Mouse (Mus musculus): Measurements from ENCODE around the gene Sync. TPM values are rescaled to one million over a fixed set of nuclear protein-coding genes. Genes with fewer than 3 reads are reported as not detected.

Sync gene
- polyA plus RNA-seq, 1 experiment from 2014 or later: 0.18 TPM

- H3K27me3 ChIP-seq: peaks cover 11% of the 10 kb centered on the region
- H3K4me2 ChIP-seq: no peak overlapping the region
- no peaks in the 10 kb centered on the region for H3K36me3 ChIP-seq (ENCODE audit: poor library complexity, severe bottlenecking)
- no peak overlapping the region for H3K9ac ChIP-seq
- no peak overlapping the region for H3K27ac ChIP-seq
- no peak for ATAC-seq
- no peak overlapping the region for H3K4me3 ChIP-seq
- 0 out of 2 replicates have a peak, but pooled peaks cover under 1% of the 10 kb centered on the region for H3K4me1 ChIP-seq
- no peaks in the 10 kb centered on the region for H3K9me3 ChIP-seq (replicated peaks)
- WGBS: 73% methylated on average over 7 of the region's 7 CpGs
These were observed 5.4 kb downstream of the Sync start for GRCm38 (mm10) chr4:129292831-129293230.

- H3K9me3 ChIP-seq (replicated peaks): no peaks in the 10 kb centered on the region
- H3K4me3 ChIP-seq: no peak overlapping the region
- no peak for ATAC-seq
- no peak overlapping the region for H3K27ac ChIP-seq
- 0 out of 2 replicates have a peak, but pooled peaks cover 5% of the 10 kb centered on the region for H3K27me3 ChIP-seq
- H3K36me3 ChIP-seq (ENCODE audit: poor library complexity, severe bottlenecking): no peaks in the 10 kb centered on the region
- no peak overlapping the region for H3K4me2 ChIP-seq
- 36% methylated on average over 16 of the region's 16 CpGs for WGBS
- H3K4me1 ChIP-seq: peaks cover 9% of the 10 kb centered on the region
- H3K9ac ChIP-seq: no peak overlapping the region
These were observed 6.3 kb downstream of the Sync start for GRCm38 (mm10) chr4:129293702-129294101.

GRCm38 (mm10) chr4:129295188-129295587 is 7.8 kb downstream of the Sync start:
- 0 out of 2 replicates have a peak, but pooled peaks cover 5% of the 10 kb centered on the region for H3K27me3 ChIP-seq

DNA sequence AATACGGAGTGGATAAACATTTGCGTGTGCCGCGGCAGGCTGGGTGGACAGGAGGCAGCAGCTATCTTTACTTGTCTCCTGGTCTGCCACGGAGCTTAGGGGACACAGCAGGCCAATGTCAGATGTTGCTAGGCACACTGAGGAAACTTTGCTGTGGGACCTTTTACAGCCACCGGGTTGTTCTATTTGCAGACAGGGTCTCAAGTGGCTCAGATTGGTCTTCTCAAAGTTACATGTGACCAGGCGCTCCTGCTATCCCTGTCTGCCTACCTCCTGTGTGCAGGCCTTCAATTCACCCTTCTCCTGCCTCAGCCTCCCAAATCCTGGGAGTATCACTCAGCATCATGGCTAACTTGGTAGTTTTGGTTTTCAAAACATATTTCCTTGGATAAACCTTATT is 8.6 kb downstream of the Sync start:
- 91% methylated on average over 7 of the region's 7 CpGs for WGBS
- peaks cover 16% of the 10 kb centered on the region for H3K4me1 ChIP-seq
- H3K36me3 ChIP-seq (ENCODE audit: poor library complexity, severe bottlenecking): no peaks in the 10 kb centered on the region
- H3K27me3 ChIP-seq: 0 out of 2 replicates have a peak, but pooled peaks cover 5% of the 10 kb centered on the region
- no peak overlapping the region for H3K4me3 ChIP-seq
- H3K9ac ChIP-seq: no peak overlapping the region
- no peak overlapping the region for H3K27ac ChIP-seq
- no peak overlapping the region for H3K4me2 ChIP-seq
- 0 out of 2 replicates have a peak, but pooled peaks cover 4% of the 10 kb centered on the region for H3K9me3 ChIP-seq (replicated peaks)
- ATAC-seq: no peak

More at GRCm38 (mm10) chr4:129295188-129295587, 7.8 kb downstream of the Sync start:
- H3K4me2 ChIP-seq: no peak overlapping the region
- WGBS: 95% methylated on average over 2 of the region's 2 CpGs
- ATAC-seq: no peak
- H3K4me1 ChIP-seq: peaks cover 16% of the 10 kb centered on the region
- no peak overlapping the region for H3K4me3 ChIP-seq
- H3K9me3 ChIP-seq (replicated peaks): no peaks in the 10 kb centered on the region
- H3K27ac ChIP-seq: no peak overlapping the region
- no peak overlapping the region for H3K9ac ChIP-seq
- no peaks in the 10 kb centered on the region for H3K36me3 ChIP-seq (ENCODE audit: poor library complexity, severe bottlenecking)

DNA sequence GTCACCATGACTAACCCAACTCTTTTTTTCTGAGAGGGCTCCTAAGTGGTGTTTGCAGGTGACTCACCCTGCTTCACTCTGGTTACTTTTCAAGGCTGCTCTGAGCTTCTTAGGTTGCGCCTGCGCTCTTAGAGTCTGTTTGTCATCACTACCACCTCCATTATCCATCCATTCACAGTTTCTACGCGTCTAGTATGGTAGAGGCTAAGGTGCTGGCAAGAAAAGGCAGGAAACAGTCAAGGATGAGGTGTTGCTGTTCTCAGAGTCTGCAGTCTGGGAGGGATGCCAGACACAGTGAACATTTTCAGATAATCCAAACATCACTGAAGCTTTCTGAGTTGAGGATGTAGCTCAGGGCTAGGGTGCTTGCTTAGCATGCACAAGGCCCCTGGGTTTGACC is 10.3 kb downstream of the Sync start:
- ATAC-seq: no peak
- H3K36me3 ChIP-seq (ENCODE audit: poor library complexity, severe bottlenecking): no peaks in the 10 kb centered on the region
- no peak overlapping the region for H3K9ac ChIP-seq
- H3K4me2 ChIP-seq: no peak overlapping the region
- WGBS: 90% methylated on average over 4 of the region's 4 CpGs
- H3K4me1 ChIP-seq: peaks cover 16% of the 10 kb centered on the region
- H3K9me3 ChIP-seq (replicated peaks): 0 out of 2 replicates have a peak, but pooled peaks cover 4% of the 10 kb centered on the region
- 0 out of 2 replicates have a peak, but pooled peaks cover 5% of the 10 kb centered on the region for H3K27me3 ChIP-seq
- no peak overlapping the region for H3K27ac ChIP-seq
- H3K4me3 ChIP-seq: no peak overlapping the region

DNA sequence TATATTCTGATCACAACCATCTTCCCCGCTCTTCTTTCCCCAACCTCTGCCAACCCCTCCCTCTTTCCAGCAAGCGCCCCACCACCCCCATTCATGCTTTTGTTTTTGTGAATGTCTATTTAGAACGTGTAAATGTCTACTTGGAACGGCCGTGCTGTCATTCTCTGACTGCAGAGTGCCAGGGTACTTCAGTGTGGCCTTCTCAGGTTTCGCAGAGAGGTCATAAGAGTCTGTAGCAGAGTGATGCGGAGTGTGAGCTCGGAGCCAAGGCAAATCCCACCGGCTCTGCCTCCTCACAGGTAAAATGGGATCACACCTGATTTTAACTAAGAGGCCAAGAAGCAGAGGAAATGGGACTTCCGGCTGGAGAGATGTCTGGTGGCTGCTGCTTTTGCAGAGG is 11.7 kb downstream of the Sync start:
- no peak for ATAC-seq
- 0 out of 2 replicates have a peak, but pooled peaks cover 4% of the 10 kb centered on the region for H3K9me3 ChIP-seq (replicated peaks)
- H3K4me3 ChIP-seq: no peak overlapping the region
- no peak overlapping the region for H3K27ac ChIP-seq
- no peaks in the 10 kb centered on the region for H3K36me3 ChIP-seq (ENCODE audit: poor library complexity, severe bottlenecking)
- H3K9ac ChIP-seq: no peak overlapping the region
- peaks cover 16% of the 10 kb centered on the region for H3K4me1 ChIP-seq
- 40% methylated on average over 10 of the region's 10 CpGs for WGBS
- no peak overlapping the region for H3K4me2 ChIP-seq
- no peaks in the 10 kb centered on the region for H3K27me3 ChIP-seq

DNA sequence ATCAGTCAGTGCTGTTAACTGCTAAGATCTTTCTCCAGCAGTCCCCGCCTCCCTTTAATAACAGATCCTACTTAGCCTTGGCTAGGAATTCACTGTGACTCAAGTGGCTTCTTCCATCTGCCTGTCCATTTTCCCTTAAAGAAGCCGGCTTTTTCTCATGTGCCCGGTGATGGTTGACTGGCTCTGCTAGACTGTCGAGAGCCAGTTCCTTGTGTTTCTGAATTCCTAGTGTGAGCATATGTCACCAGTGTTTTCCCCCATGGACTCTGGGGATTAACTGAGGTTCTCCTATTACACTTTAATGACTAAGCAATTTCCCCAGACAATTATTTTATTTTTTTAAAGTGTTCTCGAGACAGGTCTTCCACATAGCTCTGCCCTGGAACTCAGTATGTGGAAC is 16.0 kb downstream of the Sync start:
- WGBS: 78% methylated on average over 5 of the region's 5 CpGs

GRCm38 (mm10) chr4:129303816-129304215 is 16.4 kb downstream of the Sync start:
- peaks cover 33% of the 10 kb centered on the region for H3K36me3 ChIP-seq (ENCODE audit: poor library complexity, severe bottlenecking)
- H3K4me2 ChIP-seq: no peak overlapping the region
- H3K27ac ChIP-seq: no peak overlapping the region
- no peak overlapping the region for H3K9ac ChIP-seq
- 0 out of 2 replicates have a peak, but pooled peaks cover 4% of the 10 kb centered on the region for H3K9me3 ChIP-seq (replicated peaks)
- peaks cover 6% of the 10 kb centered on the region for H3K4me1 ChIP-seq
- WGBS: 92% methylated on average over 9 of the region's 9 CpGs
- no peak for ATAC-seq
- H3K4me3 ChIP-seq: no peak overlapping the region
- H3K27me3 ChIP-seq: no peaks in the 10 kb centered on the region

More for the DNA sequence above, 16.0 kb downstream of the Sync start:
- H3K27me3 ChIP-seq: no peaks in the 10 kb centered on the region
- H3K9ac ChIP-seq: no peak overlapping the region
- H3K36me3 ChIP-seq (ENCODE audit: poor library complexity, severe bottlenecking): peaks cover 29% of the 10 kb centered on the region
- H3K9me3 ChIP-seq (replicated peaks): 0 out of 2 replicates have a peak, but pooled peaks cover 4% of the 10 kb centered on the region
- H3K4me2 ChIP-seq: no peak overlapping the region
- no peak for ATAC-seq
- no peak overlapping the region for H3K4me3 ChIP-seq
- no peak overlapping the region for H3K27ac ChIP-seq
- peaks cover 10% of the 10 kb centered on the region for H3K4me1 ChIP-seq

DNA sequence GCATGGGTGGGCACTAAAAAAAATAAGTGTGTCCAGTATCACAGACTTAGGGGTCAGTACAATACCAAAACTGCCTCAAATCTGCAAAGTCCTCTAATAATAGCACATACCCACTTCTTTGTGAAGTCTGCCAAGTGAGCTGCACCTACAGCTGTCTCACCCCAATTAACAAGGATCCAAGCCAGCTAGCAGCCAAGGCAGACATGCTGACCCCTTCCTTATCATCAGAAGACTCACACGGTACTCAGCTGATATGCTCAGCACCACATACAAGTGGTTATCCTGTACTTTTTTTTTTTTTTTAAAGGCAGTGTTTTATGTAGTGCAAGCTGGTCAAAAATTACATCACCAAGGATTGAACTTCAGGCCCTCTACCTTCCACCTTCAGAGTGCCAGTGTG is 16.9 kb downstream of the Sync start:
- Histone ChIP-seq H3K9ac (no peak overlapping the region), H3K4me2 (no peak overlapping the region), H3K27me3 (no peaks in the 10 kb centered on the region), H3K27ac (no peak overlapping the region), H3K4me3 (no peak overlapping the region), H3K4me1 (peaks cover 1% of the 10 kb centered on the region; the same call in 1 of the 2 replicates), H3K36me3 (ENCODE audit: poor library complexity, severe bottlenecking) (peaks cover 38% of the 10 kb centered on the region), H3K9me3 (replicated peaks) (0 out of 2 replicates have a peak, but pooled peaks cover 4% of the 10 kb centered on the region)
- ATAC-seq: no peak
- 70% methylated on average over 1 of the region's 1 CpGs for WGBS

DNA sequence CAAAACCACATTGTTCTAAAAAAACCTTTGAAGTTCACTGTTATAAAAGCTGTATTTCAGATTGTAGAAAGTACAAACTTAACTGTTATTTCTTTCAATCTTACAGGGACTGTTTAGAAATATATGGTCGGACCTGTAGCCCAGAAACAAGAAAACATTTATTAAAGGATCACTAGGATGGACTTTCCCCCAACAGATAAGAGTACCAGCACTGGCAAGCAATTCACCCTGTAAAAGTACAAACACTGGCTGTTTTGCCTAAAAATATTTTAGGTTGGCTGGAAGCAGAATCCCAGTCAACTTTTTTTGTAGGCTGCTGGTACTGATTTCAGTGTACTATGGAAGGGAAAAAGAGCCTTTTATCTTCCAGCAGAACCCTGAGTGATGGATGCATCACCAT is 20.5 kb downstream of the Sync start:
- Histone ChIP-seq H3K9me3 (replicated peaks) (no peaks in the 10 kb centered on the region), H3K36me3 (ENCODE audit: poor library complexity, severe bottlenecking) (peaks cover 69% of the 10 kb centered on the region), H3K27me3 (no peaks in the 10 kb centered on the region), H3K4me3 (no peak overlapping the region), H3K4me2 (no peak overlapping the region), H3K4me1 (no peaks in the 10 kb centered on the region), H3K9ac (no peak overlapping the region), H3K27ac (no peak overlapping the region)
- WGBS: 96% methylated on average over 1 of the region's 1 CpGs
- no peak for ATAC-seq

DNA sequence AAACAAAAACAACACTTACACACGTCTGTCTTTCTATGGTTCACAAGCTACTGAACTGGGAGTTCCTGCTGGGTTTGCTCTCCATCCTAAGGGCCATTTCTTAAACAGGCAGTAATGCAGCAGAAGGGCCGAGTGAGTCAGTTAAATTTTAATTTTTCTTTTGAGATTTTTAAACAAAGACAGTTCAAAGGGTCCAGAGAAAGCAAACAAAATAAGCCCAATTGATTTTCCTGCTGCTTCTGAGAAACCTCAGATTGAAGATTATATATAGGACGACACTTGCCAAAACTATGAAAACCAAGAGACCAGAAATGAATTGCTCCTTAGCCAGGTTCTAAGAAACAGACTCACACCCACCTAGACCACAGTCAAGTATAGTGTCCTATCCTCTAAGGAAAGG is 26.5 kb downstream of the Sync start:
- ATAC-seq: no peak

GRCm38 (mm10) chr4:129320876-129321275 is 33.5 kb downstream of the Sync start:
- WGBS: 98% methylated on average over 1 of the region's 1 CpGs
- Histone ChIP-seq H3K36me3 (ENCODE audit: poor library complexity, severe bottlenecking) (peaks cover 85% of the 10 kb centered on the region), H3K27me3 (no peaks in the 10 kb centered on the region), H3K9ac (no peak overlapping the region), H3K4me2 (no peak overlapping the region), H3K4me1 (no peaks in the 10 kb centered on the region), H3K4me3 (no peak overlapping the region), H3K9me3 (replicated peaks) (no peaks in the 10 kb centered on the region), H3K27ac (no peak overlapping the region)
- no peak for ATAC-seq

More for the DNA sequence above, 26.5 kb downstream of the Sync start:
- Histone ChIP-seq H3K27me3 (no peaks in the 10 kb centered on the region), H3K36me3 (ENCODE audit: poor library complexity, severe bottlenecking) (peaks cover 92% of the 10 kb centered on the region), H3K4me1 (no peaks in the 10 kb centered on the region), H3K9me3 (replicated peaks) (no peaks in the 10 kb centered on the region), H3K4me2 (no peak overlapping the region), H3K4me3 (no peak overlapping the region), H3K9ac (no peak overlapping the region), H3K27ac (no peak overlapping the region)
- 87% methylated on average over 3 of the region's 3 CpGs for WGBS

DNA sequence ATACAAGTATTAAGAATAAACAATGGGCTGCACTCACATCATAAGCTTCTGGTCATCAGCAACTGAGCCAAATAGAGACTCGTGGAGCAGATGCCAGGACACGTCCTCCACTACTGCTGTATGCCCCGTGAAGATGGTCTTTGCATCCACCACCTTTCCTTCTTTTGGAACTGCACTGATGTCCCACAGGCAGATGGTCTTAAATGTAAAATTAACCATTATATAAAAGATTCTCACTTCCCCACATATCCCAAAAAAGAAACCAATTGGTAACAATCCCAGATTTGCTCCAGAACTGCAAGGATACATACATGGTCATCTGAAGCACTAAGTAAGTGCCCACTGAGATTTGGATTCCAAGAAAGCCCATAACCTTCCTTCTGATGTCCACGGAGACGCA is 34.6 kb downstream of the Sync start:
- WGBS: 93% methylated on average over 5 of the region's 5 CpGs

More for the DNA sequence above, 34.6 kb downstream of the Sync start:
- no peaks in the 10 kb centered on the region for H3K27me3 ChIP-seq
- no peaks in the 10 kb centered on the region; the same call in 1 of the 2 replicates for H3K4me1 ChIP-seq
- peaks cover 83% of the 10 kb centered on the region for H3K36me3 ChIP-seq (ENCODE audit: poor library complexity, severe bottlenecking)
- H3K9ac ChIP-seq: no peak overlapping the region
- ATAC-seq: no peak
- H3K4me2 ChIP-seq: no peak overlapping the region
- no peak overlapping the region for H3K27ac ChIP-seq
- H3K4me3 ChIP-seq: no peak overlapping the region
- no peaks in the 10 kb centered on the region for H3K9me3 ChIP-seq (replicated peaks)
